Mouse (Mus musculus) lung, adult 2 months (tissue): ENCODE data around the gene Nfkbid. TPM values are rescaled to one million over a fixed set of nuclear protein-coding genes. Genes with fewer than 3 reads are reported as not detected.

Experiments
- DNase-seq: peaks from one replicate; pipeline ENCODE4 v3.0.0; 2022
- H3K4me1 ChIP-seq: fragments of 200-500 bp; 2 replicates; pipeline ENCODE4 v1.6.1; 2011; ENCODE audit warnings: low read length; ENCODE audit not compliant: control insufficient read depth, insufficient read depth
- H3K4me3 ChIP-seq: fragments of 200-500 bp; replicated peaks from 2 replicates; pipeline ENCODE3; 2011; ENCODE audit warnings: low read depth, mild to moderate bottlenecking, control low read depth, low read length; ENCODE audit errors: extremely low read depth
- CTCF ChIP-seq: fragments of 200-500 bp; IDR thresholded peaks from 2 replicates; pipeline ENCODE4 v1.5.1; 2011; ENCODE audit warnings: mild to moderate bottlenecking, low read length, control low read depth; ENCODE audit not compliant: insufficient read depth
- POLR2A ChIP-seq: fragments of 200-500 bp; IDR thresholded peaks from 2 replicates; pipeline ENCODE4 v1.6.1; 2011; ENCODE audit warnings: low read depth, mild to moderate bottlenecking, control low read depth, low read length, borderline replicate concordance; ENCODE audit errors: extremely low read depth
- WGBS: fragments of 180-500 bp; shearing (Covaris S2); methylation state at CpG from one replicate; pipeline ENCODE4 v1.1.7; 2018; 5-methylcytosine and 5-hydroxymethylcytosine counted together
- polyA plus RNA-seq: library from polyadenylated mRNA; depleted of rRNA; stranded (reverse); fragments of >200 nt; gene quantifications from 2 replicates; pipeline ENCODE4 v1.2.3, GENCODE M21; 2012

Nfkbid gene
- polyA plus RNA-seq, 1 experiment, result 8.6 TPM

GRCm38 (mm10) chr7:30422560-30422959, 1.0 kb downstream of the Nfkbid start:
- TF ChIP-seq CTCF, result no peak
- no peak for TF ChIP-seq POLR2A
- Histone ChIP-seq H3K4me1 (no peaks in the 10 kb centered on the region; the same call in 1 of the 2 replicates), H3K4me3 (peak overlapping the region; percentile 67)
- WGBS, result 4% methylated on average over 9 of the region's 9 CpGs
- no peak for DNase-seq

GRCm38 (mm10) chr7:30423071-30423641, 1.6 kb downstream of the Nfkbid start:
- peak overlapping the region; percentile 67 for H3K4me3 ChIP-seq
- 13% methylated on average over 23 of the region's 23 CpGs for WGBS
- DNase-seq, result peak; percentile 35
- no peak for TF ChIP-seq CTCF
- TF ChIP-seq POLR2A, result 0 out of 2 replicates have a peak, but pooled peaks have one; percentile 4
- no peaks in the 10 kb centered on the region; the same call in 1 of the 2 replicates for H3K4me1 ChIP-seq

GRCm38 (mm10) chr7:30429327-30429726, 7.8 kb downstream of the Nfkbid start:
- DNase-seq, result no peak
- Histone ChIP-seq H3K4me3 (no peak overlapping the region), H3K4me1 (no peaks in the 10 kb centered on the region)
- TF ChIP-seq POLR2A (no peak), CTCF (no peak)

- WGBS, result 34% methylated on average over 2 of the region's 2 CpGs
- no peak for TF ChIP-seq POLR2A
- TF ChIP-seq CTCF, result no peak
- DNase-seq, result no peak
- Histone ChIP-seq H3K4me1 (no peaks in the 10 kb centered on the region), H3K4me3 (no peak overlapping the region)
Observed at GRCm38 (mm10) chr7:30430191-30430590, 8.7 kb downstream of the Nfkbid start.

- no peak for TF ChIP-seq POLR2A
- 0 out of 2 replicates have a peak, but pooled peaks have one; percentile 25 for TF ChIP-seq CTCF
- H3K4me3 ChIP-seq, result no peak overlapping the region
- no peak for DNase-seq
- whole genome bisulfite sequencing, result 7% methylated on average over 3 of the region's 3 CpGs
- no peaks in the 10 kb centered on the region for H3K4me1 ChIP-seq
Observed at GRCm38 (mm10) chr7:30431793-30432192, 10.3 kb downstream of the Nfkbid start.

- Histone ChIP-seq H3K4me3 (no peak overlapping the region), H3K4me1 (no peaks in the 10 kb centered on the region)
- no peak for DNase-seq
- WGBS, result 3% methylated on average over 10 of the region's 10 CpGs
- TF ChIP-seq POLR2A (no peak), CTCF (no peak)
Observed at GRCm38 (mm10) chr7:30434238-30434637, 12.7 kb downstream of the Nfkbid start.

GRCm38 (mm10) chr7:30434701-30435100, 13.2 kb downstream of the Nfkbid start:
- Histone ChIP-seq H3K4me3 (no peak overlapping the region), H3K4me1 (no peaks in the 10 kb centered on the region)
- no peak for DNase-seq
- TF ChIP-seq CTCF (no peak), POLR2A (no peak)
- 69% methylated on average over 10 of the region's 10 CpGs for WGBS

- TF ChIP-seq POLR2A (no peak), CTCF (no peak)
- Histone ChIP-seq H3K4me3 (no peak overlapping the region), H3K4me1 (no peaks in the 10 kb centered on the region)
- WGBS, result 30% methylated on average over 9 of the region's 9 CpGs
- DNase-seq, result no peak
Observed at GRCm38 (mm10) chr7:30435156-30435555, 13.6 kb downstream of the Nfkbid start.

- WGBS, result 18% methylated on average over 10 of the region's 10 CpGs
- TF ChIP-seq POLR2A (no peak), CTCF (no peak)
- no peak for DNase-seq
- Histone ChIP-seq H3K4me3 (no peak overlapping the region), H3K4me1 (no peaks in the 10 kb centered on the region)
Observed at GRCm38 (mm10) chr7:30436879-30437278, 15.3 kb downstream of the Nfkbid start.

- TF ChIP-seq POLR2A (no peak), CTCF (no peak)
- no peak for DNase-seq
- Histone ChIP-seq H3K4me3 (no peak overlapping the region), H3K4me1 (peaks cover under 1% of the 10 kb centered on the region; the same call in 1 of the 2 replicates)
- 79% methylated on average over 13 of the region's 13 CpGs for WGBS
Observed at GRCm38 (mm10) chr7:30439734-30440133, 18.2 kb downstream of the Nfkbid start.

- WGBS, result 25% methylated on average over 4 of the region's 5 CpGs
- TF ChIP-seq POLR2A (no peak), CTCF (peak; percentile 81)
- peaks cover 3% of the 10 kb centered on the region; the same call in 1 of the 2 replicates for H3K4me1 ChIP-seq
- H3K4me3 ChIP-seq, result no peak overlapping the region
- DNase-seq, result peak; percentile 37
Observed at GRCm38 (mm10) chr7:30440697-30441096, 19.2 kb downstream of the Nfkbid start.
